In genomic region chr5:137583670-137584169, GRCm38 (mm10) we compare ENCODE assay signal across 8 mouse cellular contexts. TPM values are rescaled to one million over a fixed set of nuclear protein-coding genes. Genes with fewer than 3 reads are reported as not detected.
DNase-seq lines count a peak whose midpoint lies in the region; ATAC-seq lines count a peak whose summit lies in the region.

No protein-coding gene starts in this region.

- no peaks in the 10 kb centered on the region for H3K9me3 ChIP-seq in embryonic facial prominence, embryonic 15.5 days (replicated peaks)
- peaks cover 3% of the 10 kb centered on the region; the same call in 1 of the 2 replicates for H3K9me3 ChIP-seq in hindbrain, embryonic 11.5 days (ENCODE audit: control insufficient read depth, low read length)
- H3K9me3 ChIP-seq in limb, embryonic 15.5 days: no peaks in the 10 kb centered on the region
- H3K9me3 ChIP-seq in neural tube, embryonic 11.5 days (ENCODE audit: control insufficient read depth, low read length): no peaks in the 10 kb centered on the region

- peak overlapping the region; percentile 57 for H3K4me2 ChIP-seq in embryonic facial prominence, embryonic 15.5 days (replicated peaks)
- peak overlapping the region; percentile 41 for H3K4me2 ChIP-seq in hindbrain, embryonic 11.5 days (replicated peaks; ENCODE audit: low read depth, low read length)
- peak overlapping the region; percentile 62 for H3K4me2 ChIP-seq in limb, embryonic 15.5 days
- H3K4me2 ChIP-seq in neural tube, embryonic 11.5 days (ENCODE audit: low read depth): peak overlapping the region; percentile 38

- peak overlapping the region; percentile 10; the same call in 1 of the 2 replicates for H3K9ac ChIP-seq in embryonic facial prominence, embryonic 15.5 days
- peak overlapping the region; percentile 21; the same call in 1 of the 2 replicates for H3K9ac ChIP-seq in hindbrain, embryonic 11.5 days (ENCODE audit: low read depth, low read length)
- 0 out of 2 replicates have a peak overlapping the region, but pooled peaks have one; percentile 0 for H3K9ac ChIP-seq in limb, embryonic 15.5 days
- H3K9ac ChIP-seq in neural tube, embryonic 11.5 days (ENCODE audit: low read length): peak overlapping the region; percentile 39

- H3K4me1 ChIP-seq in embryonic facial prominence, embryonic 15.5 days: peaks cover 21% of the 10 kb centered on the region
- no peaks in the 10 kb centered on the region for H3K4me1 ChIP-seq in hindbrain, embryonic 11.5 days (replicated peaks; ENCODE audit: control insufficient read depth, insufficient read depth, low read length)
- H3K4me1 ChIP-seq in limb, embryonic 15.5 days: peaks cover 22% of the 10 kb centered on the region; the same call in 1 of the 2 replicates
- no peaks in the 10 kb centered on the region for H3K4me1 ChIP-seq in neural tube, embryonic 11.5 days (ENCODE audit: control insufficient read depth, insufficient read depth, low read length)

- H3K27me3 ChIP-seq in embryonic facial prominence, embryonic 15.5 days: no peaks in the 10 kb centered on the region; the same call in 1 of the 2 replicates
- H3K27me3 ChIP-seq in hindbrain, embryonic 11.5 days (ENCODE audit: control insufficient read depth, insufficient read depth, low read length): no peaks in the 10 kb centered on the region
- peaks cover 16% of the 10 kb centered on the region for H3K27me3 ChIP-seq in limb, embryonic 15.5 days
- peaks cover 15% of the 10 kb centered on the region for H3K27me3 ChIP-seq in neural tube, embryonic 11.5 days (ENCODE audit: control insufficient read depth, insufficient read depth, low read length)

- peak overlapping the region; percentile 40 for H3K4me3 ChIP-seq in embryonic facial prominence, embryonic 15.5 days (replicated peaks)
- H3K4me3 ChIP-seq in hindbrain, embryonic 11.5 days (ENCODE audit: low read depth, low read length): peak overlapping the region; percentile 27; the same call in 1 of the 2 replicates
- H3K4me3 ChIP-seq in limb, embryonic 15.5 days: peak overlapping the region; percentile 40
- peak overlapping the region; percentile 24 for H3K4me3 ChIP-seq in neural tube, embryonic 11.5 days (ENCODE audit: low read depth, low read length)

- no peaks in the 10 kb centered on the region for H3K36me3 ChIP-seq in embryonic facial prominence, embryonic 15.5 days
- H3K36me3 ChIP-seq in hindbrain, embryonic 11.5 days (ENCODE audit: control insufficient read depth, insufficient read depth, low read length): no peaks in the 10 kb centered on the region
- no peaks in the 10 kb centered on the region for H3K36me3 ChIP-seq in limb, embryonic 15.5 days
- no peaks in the 10 kb centered on the region for H3K36me3 ChIP-seq in neural tube, embryonic 11.5 days (ENCODE audit: control insufficient read depth, insufficient read depth, low read length)

- peak; percentile 77 for ATAC-seq in embryonic facial prominence, embryonic 15.5 days (ENCODE audit: insufficient number of reproducible peaks, low FRiP score, low TSS enrichment, low read depth)
- peak; percentile 71 for ATAC-seq in hindbrain, embryonic 11.5 days (ENCODE audit: low FRiP score)
- 0 out of 2 replicates have a peak, but pooled peaks have one; percentile 37 for ATAC-seq in limb, embryonic 15.5 days (ENCODE audit: insufficient number of reproducible peaks, low FRiP score, low TSS enrichment, low read depth)
- ATAC-seq in neural tube, embryonic 11.5 days (ENCODE audit: insufficient read depth, low FRiP score, low TSS enrichment): peak; percentile 45

- DNase-seq in kidney, postnatal 10 days: peak; percentile 54
- no peak for DNase-seq in kidney, adult 9 months
- peak; percentile 73 for DNase-seq in hindbrain, embryonic 11.5 days (ENCODE audit: low spot score)
- peak; percentile 69 for DNase-seq in neural tube, embryonic 11.5 days (ENCODE audit: low spot score)
- no peak for DNase-seq in adrenal gland, adult 2 months
- DNase-seq in cerebellum, adult 9-10 months: no peak

- 10% methylated on average over 27 of the region's 27 CpGs for WGBS in embryonic facial prominence, embryonic 15.5 days
- WGBS in hindbrain, embryonic 11.5 days: 13% methylated on average over 27 of the region's 27 CpGs
- 17% methylated on average over 27 of the region's 27 CpGs for WGBS in limb, embryonic 15.5 days
- WGBS in neural tube, embryonic 11.5 days: 22% methylated on average over 27 of the region's 27 CpGs

- H3K27ac ChIP-seq in embryonic facial prominence, embryonic 15.5 days (replicated peaks): peak overlapping the region; percentile 76
- no peak overlapping the region for H3K27ac ChIP-seq in hindbrain, embryonic 11.5 days (ENCODE audit: low read depth, low read length)
- peak overlapping the region; percentile 50 for H3K27ac ChIP-seq in limb, embryonic 15.5 days
- no peak overlapping the region for H3K27ac ChIP-seq in neural tube, embryonic 11.5 days (ENCODE audit: low read depth, low read length)

RNA-seq across cellular contexts. Expression of gene Tfr2, which starts 14.1 kb away (rescaled TPM):
- 1.5 and 2.0 TPM in 2 replicates for polyA plus RNA-seq in embryonic facial prominence, embryonic 15.5 days (2015; fragmentation: Nextera tagmentation; extraction: Ambion mirVana)
- 2.5 and 2.7 TPM in 2 replicates for polyA plus RNA-seq in hindbrain, embryonic 11.5 days (2014; fragmentation: Nextera tagmentation; extraction: Ambion mirVana)
- polyA plus RNA-seq in limb, embryonic 15.5 days (2015; fragmentation: Nextera tagmentation; extraction: Ambion mirVana): 1.4 and 1.6 TPM in 2 replicates
- polyA plus RNA-seq in neural tube, embryonic 11.5 days (2014; fragmentation: Nextera tagmentation; extraction: Ambion mirVana): 0.97 and 1.2 TPM in 2 replicates
- 1 to 10 TPM; 1.1 to 1.9 TPM for total RNA-seq in adrenal gland, adult 2 months (2021)
- 1.9 and 2.4 TPM in 2 replicates for polyA plus RNA-seq in adrenal gland, adult 2 months (2012; rRNA removed)

RNA-seq across cellular contexts. Expression of gene Mospd3, which starts 17.1 kb away (rescaled TPM):
- 43.3 and 47.3 TPM in 2 replicates for polyA plus RNA-seq in embryonic facial prominence, embryonic 15.5 days (2015; fragmentation: Nextera tagmentation; extraction: Ambion mirVana)
- polyA plus RNA-seq in hindbrain, embryonic 11.5 days (2014; fragmentation: Nextera tagmentation; extraction: Ambion mirVana): 22.6 and 22.9 TPM in 2 replicates
- 40.6 and 41.8 TPM in 2 replicates for polyA plus RNA-seq in limb, embryonic 15.5 days (2015; fragmentation: Nextera tagmentation; extraction: Ambion mirVana)
- polyA plus RNA-seq in neural tube, embryonic 11.5 days (2014; fragmentation: Nextera tagmentation; extraction: Ambion mirVana): 27.8 and 28.5 TPM in 2 replicates
- 10 to 100 TPM; 45.4 to 54.1 TPM for total RNA-seq in adrenal gland, adult 2 months (2021)
- polyA plus RNA-seq in adrenal gland, adult 2 months (2012; rRNA removed): 211 TPM in 2 replicates

RNA-seq across cellular contexts. Expression of gene Pcolce, which starts 29.9 kb away (rescaled TPM):
- 261 and 273 TPM in 2 replicates for polyA plus RNA-seq in embryonic facial prominence, embryonic 15.5 days (2015; fragmentation: Nextera tagmentation; extraction: Ambion mirVana)
- polyA plus RNA-seq in hindbrain, embryonic 11.5 days (2014; fragmentation: Nextera tagmentation; extraction: Ambion mirVana): 67.0 and 87.3 TPM in 2 replicates
- polyA plus RNA-seq in limb, embryonic 15.5 days (2015; fragmentation: Nextera tagmentation; extraction: Ambion mirVana): 303 and 362 TPM in 2 replicates
- 75.5 and 91.9 TPM in 2 replicates for polyA plus RNA-seq in neural tube, embryonic 11.5 days (2014; fragmentation: Nextera tagmentation; extraction: Ambion mirVana)
- total RNA-seq in adrenal gland, adult 2 months (2021): 1,000 to 10,000 TPM; 1,014 to 1,197 TPM
- polyA plus RNA-seq in adrenal gland, adult 2 months (2012; rRNA removed): 1,453 and 1,846 TPM in 2 replicates

RNA-seq across cellular contexts. Expression of gene Actl6b, which starts 30.4 kb away (rescaled TPM):
- 1.4 and 2.8 TPM in 2 replicates for polyA plus RNA-seq in embryonic facial prominence, embryonic 15.5 days (2015; fragmentation: Nextera tagmentation; extraction: Ambion mirVana)
- 45.4 and 47.6 TPM in 2 replicates for polyA plus RNA-seq in hindbrain, embryonic 11.5 days (2014; fragmentation: Nextera tagmentation; extraction: Ambion mirVana)
- polyA plus RNA-seq in limb, embryonic 15.5 days (2015; fragmentation: Nextera tagmentation; extraction: Ambion mirVana): 0.35 and 0.36 TPM in 2 replicates
- polyA plus RNA-seq in neural tube, embryonic 11.5 days (2014; fragmentation: Nextera tagmentation; extraction: Ambion mirVana): 38.6 and 40.0 TPM in 2 replicates
- total RNA-seq in adrenal gland, adult 2 months (2021): 1 to 10 TPM; 2.8 to 5.2 TPM
- polyA plus RNA-seq in adrenal gland, adult 2 months (2012; rRNA removed): 6.0 and 10.0 TPM in 2 replicates

RNA-seq across cellular contexts. Expression of gene Fbxo24, which starts 45.1 kb away (rescaled TPM):
- polyA plus RNA-seq in embryonic facial prominence, embryonic 15.5 days (2015; fragmentation: Nextera tagmentation; extraction: Ambion mirVana): 0.25 and 0.26 TPM in 2 replicates
- 0.15 and 0.27 TPM in 2 replicates for polyA plus RNA-seq in hindbrain, embryonic 11.5 days (2014; fragmentation: Nextera tagmentation; extraction: Ambion mirVana)
- polyA plus RNA-seq in limb, embryonic 15.5 days (2015; fragmentation: Nextera tagmentation; extraction: Ambion mirVana): 0.09 TPM in 1 of 2 replicates, not detected in the other
- 0.21 TPM in 1 of 2 replicates, not detected in the other for polyA plus RNA-seq in neural tube, embryonic 11.5 days (2014; fragmentation: Nextera tagmentation; extraction: Ambion mirVana)
- 1 to 10 TPM in 1 of 2 experiments, under 1 TPM in 1; 0.89 to 2.6 TPM for total RNA-seq in adrenal gland, adult 2 months (2021)
- polyA plus RNA-seq in adrenal gland, adult 2 months (2012; rRNA removed): 2.5 and 3.3 TPM in 2 replicates

Comparison
In these comparisons a context has a peak if more than half of its experiments do, and no peak if none do; other contexts are left out.
1. DNase-seq: peak in kidney, postnatal 10 days (single experiment), hindbrain, embryonic 11.5 days (single experiment) and neural tube, embryonic 11.5 days (single experiment); none in kidney, adult 9 months (single experiment), adrenal gland, adult 2 months (single experiment) and cerebellum, adult 9-10 months (single experiment).
2. H3K27ac ChIP-seq: peak in embryonic facial prominence, embryonic 15.5 days (single experiment) and limb, embryonic 15.5 days (single experiment); none in hindbrain, embryonic 11.5 days (single experiment) and neural tube, embryonic 11.5 days (single experiment).
3. Peak in every context shown above with its lines, with median percentiles within 50 percentile points of each other: ATAC-seq, H3K4me2 ChIP-seq, H3K4me3 ChIP-seq and H3K9ac ChIP-seq.